Mouse (Mus musculus): ENCODE measurements around the gene Pitpna.

The Pitpna gene

DNA sequence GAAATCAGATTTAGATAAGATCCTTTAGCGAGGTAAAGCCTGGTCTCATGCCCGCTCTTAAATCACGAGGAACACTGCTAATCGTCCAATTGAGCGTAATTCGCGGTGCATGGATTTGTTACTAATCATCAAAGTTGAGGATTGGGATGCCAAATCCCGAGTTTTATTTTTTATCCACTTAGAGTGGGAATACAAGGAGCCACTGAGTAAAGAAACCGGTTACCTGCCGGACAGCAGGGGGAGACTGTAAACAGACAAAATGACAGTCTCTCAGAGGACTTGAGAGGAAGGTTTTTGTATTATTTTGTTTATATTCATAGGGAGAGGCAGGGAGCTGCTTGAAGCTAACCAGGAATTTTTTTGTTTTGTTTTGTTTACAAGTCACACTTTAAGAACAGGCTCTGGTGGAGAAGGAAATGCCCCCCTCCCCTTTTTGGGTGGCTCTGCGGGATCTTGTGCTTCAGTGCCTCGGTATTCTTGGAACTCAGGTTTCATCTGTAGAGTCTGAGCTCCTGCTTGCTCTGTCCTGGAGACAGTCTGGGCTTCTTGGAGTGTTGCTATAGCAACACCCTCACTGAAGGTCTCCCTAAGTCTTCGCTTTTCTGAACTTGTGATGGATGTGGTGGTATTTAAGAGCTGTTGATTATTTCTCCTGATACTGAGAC is 43.8 kb downstream of the Pitpna start:
- DNase-seq (ENCODE audit: low spot score in 2 of 2) = no peak

DNA sequence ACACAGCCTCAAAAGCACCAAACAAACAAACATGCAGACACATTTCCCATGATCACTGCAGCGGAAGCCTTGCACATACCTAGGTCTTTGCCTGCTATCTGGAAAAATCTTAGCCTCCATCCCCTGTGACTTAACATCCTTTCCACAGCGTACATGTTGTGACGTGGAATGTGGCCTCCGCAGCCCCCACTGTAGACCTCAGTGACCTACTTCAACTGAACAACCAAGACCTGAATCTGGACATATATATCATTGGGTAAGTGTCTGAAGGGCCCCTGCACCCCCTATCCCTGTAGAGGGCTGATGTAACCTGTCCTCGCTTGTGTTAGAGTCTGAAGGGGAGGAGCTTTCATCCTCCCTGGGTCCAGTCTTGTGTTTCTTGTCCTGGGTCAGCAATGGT is 45.0 kb downstream of the Pitpna start:
- DNase-seq (ENCODE audit: low spot score in 2 of 2) = no peak

- DNase-seq (ENCODE audit: low spot score in 2 of 2) = no peak
Observed at GRCm38 (mm10) chr11:75634801-75635200, 46.9 kb downstream of the Pitpna start.

- no peak for DNase-seq (ENCODE audit: low spot score in 2 of 2)
Observed at GRCm38 (mm10) chr11:75635315-75635714, 47.4 kb downstream of the Pitpna start.

DNA sequence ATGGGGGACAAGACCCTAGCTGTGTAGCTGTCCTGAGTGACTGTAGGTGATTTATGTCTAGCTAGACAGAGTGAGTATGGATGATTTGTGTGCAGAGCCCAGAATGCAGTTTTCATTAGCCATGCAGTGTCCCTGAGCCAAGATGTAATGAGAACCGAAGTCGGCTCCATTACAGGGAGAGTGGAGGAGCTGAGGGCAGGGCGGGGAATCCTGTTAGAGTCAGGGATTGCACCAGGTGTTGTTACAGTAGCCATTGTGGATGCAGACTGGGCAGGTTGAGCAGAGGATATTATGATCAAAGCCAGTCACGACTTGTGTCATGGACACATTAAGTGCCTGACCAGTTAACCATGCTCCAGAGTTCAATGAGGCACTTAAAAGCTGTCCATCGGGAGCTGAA is 55.4 kb downstream of the Pitpna start:
- DNase-seq (ENCODE audit: low spot score in 2 of 2) = no peak

DNA sequence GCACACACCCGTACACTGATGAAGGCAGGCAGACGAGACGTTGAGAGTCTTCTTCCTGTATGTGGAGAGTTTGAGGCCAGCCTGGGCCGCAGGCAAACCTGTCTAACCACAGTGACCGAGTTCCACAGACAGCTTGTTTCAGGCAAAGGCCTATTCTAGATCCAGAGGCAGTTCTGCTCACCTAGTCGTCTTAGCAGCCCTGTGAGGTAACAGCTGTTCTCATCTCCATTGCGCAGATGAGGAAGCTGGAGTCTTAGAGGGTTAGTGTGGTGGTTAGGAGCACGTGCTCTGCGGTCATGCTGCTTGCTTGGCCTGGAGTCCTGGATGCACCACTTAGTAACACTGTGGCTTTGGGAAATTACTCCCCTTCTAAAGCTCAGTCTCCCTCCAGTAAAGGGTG is 56.8 kb downstream of the Pitpna start:
- DNase-seq (ENCODE audit: low spot score in 2 of 2) = no peak

GRCm38 (mm10) chr11:75647681-75648211 is 59.8 kb downstream of the Pitpna start:
- peak in 1 of 2 experiments; percentile 38 for DNase-seq (ENCODE audit: low spot score in 2 of 2)

DNA sequence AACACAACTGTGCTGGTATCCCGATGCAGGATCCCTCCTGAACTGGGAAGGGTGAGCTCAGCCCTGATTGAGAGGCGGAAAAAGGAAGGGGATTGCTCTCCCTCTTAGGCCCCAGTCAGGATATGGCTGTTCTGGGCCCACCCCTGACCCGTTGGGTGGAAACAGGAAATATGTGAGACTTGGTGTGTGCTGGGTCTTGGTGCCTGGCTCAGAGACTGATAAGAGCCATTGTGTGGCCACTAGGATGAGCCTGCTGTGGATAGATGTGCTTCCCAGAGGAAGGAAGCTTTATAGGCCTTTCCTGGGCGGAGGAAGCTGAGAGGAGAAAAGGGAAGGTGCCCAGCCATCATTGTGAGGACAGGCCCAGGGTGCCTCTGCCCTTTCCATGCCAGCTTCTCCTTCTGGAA is 61.3 kb downstream of the Pitpna start:
- DNase-seq (ENCODE audit: low spot score in 2 of 2) = no peak

DNA sequence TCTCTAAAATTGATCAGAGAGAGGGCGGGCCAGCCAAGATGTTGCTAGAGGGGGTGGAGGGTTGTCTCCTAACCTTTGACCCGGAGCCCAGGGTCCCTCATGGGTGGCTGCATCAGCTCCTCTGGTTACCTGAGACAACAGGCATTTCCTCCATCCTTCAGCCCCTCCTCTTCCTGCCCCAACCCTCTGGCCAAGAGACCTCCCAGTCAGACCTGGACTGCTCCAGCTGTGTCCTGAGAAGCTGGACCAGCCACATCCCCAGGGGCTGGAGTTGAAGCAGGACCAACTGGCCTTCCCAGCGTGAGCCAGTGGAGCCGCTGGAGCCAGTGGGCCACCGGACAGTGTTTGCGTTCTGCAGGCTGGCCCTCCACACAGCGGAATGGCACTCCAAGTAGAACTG is 62.4 kb downstream of the Pitpna start, which contains the start of gene Myo1c:
Gene Myo1c (plus strand): TSS at position 194 of the 400 bp plus-strand sequence.
- no peak for DNase-seq (ENCODE audit: low spot score in 2 of 2)

GRCm38 (mm10) chr11:75650958-75651425 is 63.1 kb downstream of the Pitpna start:
- DNase-seq (ENCODE audit: low spot score in 2 of 2) = no peak

DNA sequence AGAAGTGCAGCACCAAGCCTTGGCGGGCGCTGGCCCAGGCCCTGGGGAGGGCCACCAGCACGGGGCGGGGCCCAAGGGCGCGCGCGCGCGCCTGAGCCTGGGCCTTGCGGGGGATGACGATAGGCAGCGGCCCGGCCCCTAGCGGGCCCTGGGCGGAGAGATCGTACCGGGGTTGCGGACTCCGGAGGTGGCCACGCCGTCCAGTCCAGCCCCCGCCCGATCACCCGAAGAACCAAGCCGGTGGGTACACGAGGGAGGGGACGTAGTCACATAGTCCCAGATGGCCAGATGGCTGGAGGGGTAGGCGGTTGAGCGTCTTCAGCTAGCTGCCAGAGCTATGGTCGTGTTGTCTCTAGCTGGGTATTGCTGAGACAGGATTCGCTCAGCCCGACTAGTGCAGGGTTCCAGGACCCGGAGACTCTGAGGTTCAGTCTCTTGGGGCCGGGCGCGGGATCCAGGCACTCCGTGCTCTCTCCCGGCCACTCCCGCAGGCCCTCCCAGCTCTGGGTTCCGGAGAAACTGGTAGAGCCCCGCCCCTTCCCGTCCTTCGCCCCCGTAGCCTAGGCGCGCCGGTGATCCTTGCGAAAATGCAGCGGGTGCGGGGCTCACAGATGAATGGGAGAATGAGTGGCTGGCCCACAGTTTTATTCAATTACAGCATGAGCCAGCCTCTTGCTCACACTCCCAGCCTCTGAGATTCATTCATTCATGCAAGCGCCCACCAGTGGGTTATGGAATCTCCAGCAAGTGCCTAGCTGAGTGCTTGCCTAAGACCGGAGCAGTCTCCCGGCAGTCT is 63.7 kb downstream of the Pitpna start:
- peak; percentile 69 to 78 for DNase-seq (ENCODE audit: low spot score in 2 of 2)

- DNase-seq (ENCODE audit: low spot score in 2 of 2) = no peak
Observed at GRCm38 (mm10) chr11:75652222-75652941, 64.5 kb downstream of the Pitpna start.

DNA sequence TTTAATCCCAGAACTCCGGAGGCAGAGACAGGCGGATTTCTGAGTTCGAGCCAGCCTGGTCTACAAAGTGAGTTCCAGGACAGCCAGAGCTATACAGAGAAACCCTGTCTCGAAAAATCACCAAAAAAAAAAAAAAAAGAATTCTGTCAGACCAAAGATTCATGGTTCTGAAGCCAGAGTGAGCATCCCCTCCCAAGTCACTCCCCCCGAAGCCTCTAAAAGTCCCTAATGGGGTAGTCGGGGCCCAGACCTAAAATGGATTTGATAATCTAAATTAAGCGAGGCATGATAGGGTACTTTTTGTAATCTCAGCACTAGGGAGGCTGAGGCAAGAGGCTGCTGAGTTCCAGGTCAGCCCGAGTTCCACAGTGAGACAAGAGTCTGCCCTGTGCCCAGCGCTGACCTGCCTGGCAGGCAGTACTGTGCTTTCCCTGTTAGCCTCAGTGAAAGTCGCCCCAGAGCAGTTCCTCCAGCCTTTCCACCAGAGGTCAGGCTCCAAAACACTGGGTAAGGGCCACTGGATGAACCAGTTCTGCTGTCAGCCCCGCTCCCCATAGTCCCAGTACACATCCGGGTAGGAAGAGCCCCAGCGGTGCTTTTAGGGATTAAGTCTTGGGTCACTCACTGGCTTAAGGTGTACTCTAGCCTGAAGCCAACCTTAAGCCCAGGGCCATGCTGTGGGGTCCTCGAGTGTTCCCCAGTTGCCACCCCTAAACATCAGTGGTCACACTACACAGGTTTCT is 65.2 kb downstream of the Pitpna start:
- no peak for DNase-seq (ENCODE audit: low spot score in 2 of 2)

GRCm38 (mm10) chr11:75653781-75654470 is 66.0 kb downstream of the Pitpna start:
- no peak for DNase-seq (ENCODE audit: low spot score in 2 of 2)

GRCm38 (mm10) chr11:75654471-75655390 is 66.8 kb downstream of the Pitpna start:
- no peak for DNase-seq (ENCODE audit: low spot score in 2 of 2)

GRCm38 (mm10) chr11:75655621-75656545 is 68.0 kb downstream of the Pitpna start:
- DNase-seq (ENCODE audit: low spot score in 2 of 2) = peak; percentile 38 to 54

DNA sequence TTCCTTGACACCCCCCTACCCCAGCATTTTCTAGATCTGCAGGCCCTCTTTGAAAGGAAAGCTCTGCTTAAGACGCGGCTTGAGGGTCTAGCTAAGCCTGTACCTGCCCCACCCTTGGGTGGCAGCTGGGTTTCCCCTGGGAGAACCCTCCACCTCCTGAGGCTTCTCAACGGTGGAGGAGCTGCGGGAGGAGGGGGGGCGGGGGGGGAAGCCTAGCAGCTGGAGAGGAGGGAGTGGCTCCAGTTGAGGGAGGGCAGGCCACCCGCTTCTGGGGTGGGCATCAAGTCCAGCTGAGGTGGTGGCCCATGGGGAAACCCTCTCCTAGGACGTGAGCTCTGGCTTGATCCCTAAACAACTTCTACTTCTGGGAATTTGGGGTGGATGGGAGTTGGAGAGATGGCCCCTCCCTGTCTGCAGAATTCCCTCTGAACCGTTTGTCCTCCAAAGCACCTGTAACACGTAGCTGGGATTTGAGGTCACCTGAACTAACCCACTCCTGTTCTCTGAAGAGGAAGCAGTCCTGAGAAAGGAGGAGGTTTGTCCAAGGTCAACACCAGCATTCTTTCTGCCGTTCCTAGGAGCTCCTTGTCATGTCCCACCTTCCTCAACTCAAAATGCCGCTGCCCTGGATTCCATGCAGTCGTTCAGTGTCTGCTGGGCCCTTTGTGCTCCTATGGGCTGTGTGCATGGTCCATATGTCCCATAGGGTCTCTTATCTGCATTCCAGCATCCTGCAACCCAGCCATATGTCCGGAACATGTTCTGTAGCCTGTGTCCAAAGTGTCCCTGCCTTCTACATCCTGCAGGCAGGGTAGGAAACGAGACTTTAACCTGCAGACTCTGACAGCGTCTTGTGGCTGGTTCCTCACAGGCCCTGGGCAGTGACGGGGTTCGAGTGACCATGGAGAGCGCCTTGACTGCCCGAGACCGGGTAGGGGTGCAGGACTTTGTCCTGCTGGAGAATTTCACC is 69.0 kb downstream of the Pitpna start:
- no peak for DNase-seq (ENCODE audit: low spot score in 2 of 2)
